Mouse (Mus musculus) kidney, embryonic 14.5 days (tissue): ENCODE data around the gene Ghrh. TPM values are rescaled to one million over a fixed set of nuclear protein-coding genes. Genes with fewer than 3 reads are reported as not detected.

Experiments used
- ATAC-seq: fragments of 200-750 bp; cut with Nextera tagmentation; 2 replicates; pipeline ENCODE4 v1.8.0; 2017; ENCODE audit warnings: moderate number of reproducible peaks, mild to moderate bottlenecking, moderate TSS enrichment, moderate library complexity; ENCODE audit not compliant: low FRiP score, low TSS enrichment
- H3K27ac ChIP-seq: fragments of 300-500 bp; sonication (generic); 2 replicates; pipeline ENCODE4 v1.5.1; 2014; ENCODE audit warnings: low read depth, mild to moderate bottlenecking, low read length, moderate library complexity, mixed read lengths
- H3K27me3 ChIP-seq: fragments of 300-500 bp; sonication (generic); 2 replicates; pipeline ENCODE4 v1.6.1; 2014; ENCODE audit warnings: mild to moderate bottlenecking, low read length; ENCODE audit not compliant: control insufficient read depth, insufficient read depth
- H3K36me3 ChIP-seq: fragments of 300-500 bp; sonication (generic); 2 replicates; pipeline ENCODE4 v1.6.1; 2014; ENCODE audit warnings: low read length, mixed read lengths; ENCODE audit not compliant: control insufficient read depth, insufficient read depth
- H3K4me1 ChIP-seq: fragments of 300-500 bp; sonication (generic); 2 replicates; pipeline ENCODE4 v1.6.1; 2014; ENCODE audit warnings: low read length, mixed read lengths; ENCODE audit not compliant: control insufficient read depth, insufficient read depth
- H3K4me2 ChIP-seq: fragments of 300-500 bp; sonication (generic); replicated peaks from 2 replicates; pipeline ENCODE4 v1.6.1; 2014; ENCODE audit warnings: low read depth, mild to moderate bottlenecking, low read length
- H3K4me3 ChIP-seq: fragments of 300-500 bp; sonication (generic); 2 replicates; pipeline ENCODE4 v1.5.1; 2014; ENCODE audit warnings: mild to moderate bottlenecking, low read length
- H3K9ac ChIP-seq: fragments of 300-500 bp; sonication (generic); 2 replicates; pipeline ENCODE4 v1.6.1; 2014; ENCODE audit warnings: low read depth, mild to moderate bottlenecking, low read length, moderate library complexity
- H3K9me3 ChIP-seq: fragments of 300-500 bp; sonication (generic); 2 replicates; pipeline ENCODE4 v1.6.1; 2016; ENCODE audit warnings: low read length; ENCODE audit not compliant: control insufficient read depth
- WGBS: fragments of 180-500 bp; shearing (Covaris S2); extraction: QIAGEN DNeasy Blood & Tissue Kit; methylation state at CpG from one replicate; pipeline ENCODE4 v1.1.7; 2014; 5-methylcytosine and 5-hydroxymethylcytosine counted together
- polyA plus RNA-seq: library from polyadenylated mRNA; unstranded; fragments of >200 nt; fragmentation: Nextera tagmentation; extraction: Ambion mirVana; gene quantifications from 2 replicates; pipeline ENCODE4 v1.2.1, GENCODE M21; 2014

The Ghrh gene
- polyA plus RNA-seq, 1 experiment from 2014 or later: not detected

DNA sequence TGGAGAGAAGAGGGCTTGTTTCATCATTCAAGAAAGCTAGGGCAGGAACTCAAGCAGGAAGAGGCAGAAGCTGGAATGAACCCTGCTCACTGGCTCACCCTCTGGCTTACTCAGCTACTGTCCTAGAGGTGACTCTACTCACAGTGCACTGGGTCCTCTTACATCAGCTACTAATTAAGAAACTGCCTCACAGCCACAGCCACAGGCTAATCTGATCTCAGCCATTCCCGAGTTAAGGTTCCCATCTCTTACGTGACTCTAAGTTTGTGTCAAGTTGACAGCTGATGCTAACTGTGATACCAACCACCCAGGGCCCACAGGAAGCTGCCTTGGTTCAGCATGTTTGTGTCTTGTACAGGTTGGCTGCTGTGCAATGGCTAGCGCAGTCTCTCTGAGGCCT lies 15.7 kb upstream of the Ghrh start:
- Histone ChIP-seq H3K4me2 (no peak overlapping the region), H3K27me3 (no peaks in the 10 kb centered on the region), H3K4me1 (peaks cover 5% of the 10 kb centered on the region), H3K9ac (no peak overlapping the region), H3K4me3 (no peak overlapping the region), H3K36me3 (no peaks in the 10 kb centered on the region), H3K27ac (no peak overlapping the region), H3K9me3 (no peaks in the 10 kb centered on the region)
- no peak for ATAC-seq
- 81% methylated on average over 3 of the region's 3 CpGs for WGBS

DNA sequence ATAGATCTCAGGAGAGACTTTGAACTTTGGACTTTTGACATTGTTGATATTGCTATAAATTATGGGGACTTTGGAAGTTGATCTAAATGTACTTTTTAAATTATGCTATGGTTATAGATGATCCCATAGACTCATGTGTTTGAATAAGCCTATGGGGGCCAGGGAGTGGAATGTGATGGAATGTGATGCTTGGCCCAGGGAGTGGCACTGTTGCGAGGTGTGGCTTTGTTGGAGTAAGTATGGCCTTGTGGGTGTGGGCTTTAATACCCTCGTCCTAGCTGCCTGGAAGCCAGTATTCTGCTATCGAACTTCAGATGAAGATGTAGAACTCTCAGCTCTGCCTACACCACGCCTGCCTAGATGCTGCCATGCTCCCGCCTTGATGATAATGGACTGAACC lies 12.7 kb upstream of the Ghrh start:
- Histone ChIP-seq H3K9ac (no peak overlapping the region), H3K27me3 (no peaks in the 10 kb centered on the region), H3K27ac (no peak overlapping the region), H3K4me3 (no peak overlapping the region), H3K4me1 (no peaks in the 10 kb centered on the region), H3K4me2 (no peak overlapping the region), H3K36me3 (no peaks in the 10 kb centered on the region), H3K9me3 (0 out of 2 replicates have a peak, but pooled peaks cover 2% of the 10 kb centered on the region)
- no peak for ATAC-seq
- WGBS: 84% methylated on average over 5 of the region's 5 CpGs

DNA sequence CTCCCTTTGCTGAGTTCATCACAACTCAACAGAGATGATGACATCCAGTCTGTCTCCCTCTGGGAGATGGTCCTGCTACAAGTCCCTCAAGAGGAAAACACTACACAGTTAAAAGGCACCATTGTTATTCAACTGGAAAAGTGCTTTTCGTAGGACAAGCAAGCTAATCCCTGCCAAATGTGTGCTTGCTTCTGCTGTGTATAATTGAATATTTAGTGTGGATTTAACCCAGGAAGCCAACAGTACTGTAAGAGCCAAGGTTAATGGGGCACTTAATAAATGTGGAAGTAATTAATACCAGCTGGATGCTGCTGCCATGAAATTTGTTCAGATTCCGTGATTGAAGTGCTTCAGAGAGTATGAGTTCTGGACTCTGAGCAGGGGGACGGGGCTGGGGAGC lies 6.8 kb upstream of the Ghrh start:
- Histone ChIP-seq H3K9me3 (0 out of 2 replicates have a peak, but pooled peaks cover 2% of the 10 kb centered on the region), H3K4me3 (no peak overlapping the region), H3K9ac (no peak overlapping the region), H3K27me3 (no peaks in the 10 kb centered on the region), H3K4me1 (no peaks in the 10 kb centered on the region), H3K27ac (no peak overlapping the region), H3K4me2 (no peak overlapping the region), H3K36me3 (no peaks in the 10 kb centered on the region)
- ATAC-seq: no peak
- 67% methylated on average over 3 of the region's 3 CpGs for WGBS

DNA sequence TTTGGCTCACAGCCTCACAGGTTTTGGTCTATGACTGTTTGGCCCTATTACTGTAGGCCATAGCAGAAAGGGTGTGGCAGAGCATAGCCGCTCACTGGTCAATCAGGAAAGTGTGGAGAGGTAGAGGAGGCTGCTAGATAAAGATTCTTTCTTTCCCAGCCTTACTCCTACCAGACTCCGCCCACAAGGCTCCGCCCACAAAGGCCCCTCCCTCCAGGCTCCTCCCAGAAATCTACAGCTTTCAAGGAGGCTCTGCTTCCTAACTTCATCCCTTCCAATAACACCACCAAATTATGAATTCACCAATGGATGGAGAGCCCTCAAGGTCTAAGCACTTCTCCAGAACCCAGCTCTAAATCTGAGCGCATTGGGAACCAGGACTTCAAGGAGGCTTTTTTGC lies 5.9 kb upstream of the Ghrh start:
- ATAC-seq: no peak
- Histone ChIP-seq H3K9ac (no peak overlapping the region), H3K4me2 (no peak overlapping the region), H3K27me3 (no peaks in the 10 kb centered on the region), H3K4me1 (no peaks in the 10 kb centered on the region), H3K36me3 (no peaks in the 10 kb centered on the region), H3K4me3 (no peak overlapping the region), H3K27ac (no peak overlapping the region), H3K9me3 (0 out of 2 replicates have a peak, but pooled peaks cover 2% of the 10 kb centered on the region)
- WGBS: 78% methylated on average over 4 of the region's 4 CpGs

DNA sequence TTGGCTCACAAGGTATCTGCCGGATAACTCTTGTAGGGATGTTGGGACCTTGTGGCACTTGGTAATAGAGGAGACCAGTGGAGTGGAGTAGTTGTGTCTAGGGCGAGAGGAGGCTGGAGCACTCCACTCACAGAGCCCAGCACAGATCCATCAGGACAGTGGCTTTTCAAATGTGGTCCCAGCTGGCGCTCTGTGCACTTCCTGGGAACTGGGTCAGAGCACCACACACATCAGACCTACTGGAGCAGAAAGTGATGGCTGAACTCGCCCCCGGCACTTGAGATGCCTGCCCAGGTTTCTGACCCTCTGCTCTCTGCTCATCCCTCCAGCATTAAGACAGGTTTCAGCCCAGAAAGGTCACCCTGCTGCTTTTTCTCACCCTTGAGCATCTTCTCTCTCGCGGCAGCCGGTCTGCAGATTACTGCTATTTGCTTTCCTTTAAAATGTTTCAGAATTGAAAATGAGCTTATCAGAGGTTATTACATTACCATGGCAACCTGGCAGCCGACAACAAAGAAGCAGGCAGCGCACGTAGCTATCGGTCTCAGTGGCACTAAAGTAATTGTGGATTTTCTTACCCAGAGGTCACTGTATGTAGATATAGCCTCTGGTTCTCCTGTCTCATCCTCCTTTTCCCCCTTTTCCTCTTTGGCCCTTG lies 1.9 kb upstream of the Ghrh start:
- Histone ChIP-seq H3K27ac (no peak overlapping the region), H3K27me3 (no peaks in the 10 kb centered on the region), H3K9me3 (no peaks in the 10 kb centered on the region), H3K4me3 (no peak overlapping the region), H3K4me1 (no peaks in the 10 kb centered on the region), H3K36me3 (no peaks in the 10 kb centered on the region), H3K4me2 (no peak overlapping the region), H3K9ac (no peak overlapping the region)
- ATAC-seq: no peak
- WGBS: 72% methylated on average over 12 of the region's 12 CpGs

DNA sequence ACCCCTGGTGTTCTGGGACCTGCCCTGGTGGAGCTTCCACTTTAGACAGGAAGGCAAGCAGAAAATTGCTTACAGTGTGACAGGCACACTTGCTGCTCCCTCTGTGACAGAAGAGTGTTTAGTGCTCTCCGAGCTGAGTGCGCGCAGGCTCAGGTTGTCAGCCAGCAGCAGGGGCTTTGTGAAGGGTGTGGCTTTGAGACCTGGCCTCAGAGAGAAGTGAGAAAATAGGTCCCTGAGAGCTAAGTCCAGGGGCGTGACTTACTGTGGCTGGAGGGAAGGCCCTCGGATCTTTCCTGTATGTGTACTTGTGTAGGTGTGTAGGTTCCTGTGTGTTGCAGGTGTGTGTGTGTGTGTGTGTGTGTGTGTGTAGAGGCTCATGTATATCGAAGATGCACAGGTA lies 4.0 kb downstream of the Ghrh start:
- Histone ChIP-seq H3K9me3 (no peaks in the 10 kb centered on the region), H3K4me1 (no peaks in the 10 kb centered on the region), H3K36me3 (no peaks in the 10 kb centered on the region), H3K4me2 (no peak overlapping the region), H3K27ac (no peak overlapping the region), H3K27me3 (no peaks in the 10 kb centered on the region), H3K9ac (no peak overlapping the region), H3K4me3 (no peak overlapping the region)
- ATAC-seq: no peak
- 73% methylated on average over 6 of the region's 6 CpGs for WGBS

DNA sequence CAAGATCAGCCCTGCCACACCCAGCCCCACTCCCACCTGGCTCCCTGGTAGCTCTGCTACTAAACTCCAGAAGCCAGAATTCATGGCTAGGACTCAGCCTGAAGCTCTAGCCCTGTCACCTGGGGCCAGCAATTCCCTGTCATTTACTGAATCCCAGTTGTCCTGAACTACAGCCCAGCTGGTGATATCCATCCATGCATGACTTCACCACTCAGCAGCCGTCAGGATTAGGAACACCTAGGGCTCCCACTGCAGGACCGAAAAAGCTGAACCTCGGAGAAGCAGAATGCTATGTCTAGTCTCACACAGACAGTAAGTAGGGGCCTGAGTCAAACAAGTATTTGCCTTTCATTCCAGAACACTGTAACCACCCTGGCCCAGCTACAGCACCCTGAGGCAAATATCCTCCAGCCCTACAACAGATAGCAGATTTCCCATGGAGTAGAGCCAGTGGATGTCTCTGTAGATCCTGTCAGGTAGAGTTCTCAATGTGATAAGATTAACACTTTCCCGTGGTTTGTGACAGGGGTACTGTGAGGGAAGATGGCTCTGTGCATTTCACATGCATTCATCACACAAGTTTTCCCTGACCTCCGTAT lies 4.9 kb downstream of the Ghrh start:
- WGBS: 50% methylated on average over 5 of the region's 5 CpGs
- no peaks in the 10 kb centered on the region for H3K9me3 ChIP-seq
- ATAC-seq: no peak
- H3K36me3 ChIP-seq: no peaks in the 10 kb centered on the region
- H3K27ac ChIP-seq: no peak overlapping the region
- H3K27me3 ChIP-seq: no peaks in the 10 kb centered on the region
- no peak overlapping the region; the same call in 1 of the 2 replicates for H3K9ac ChIP-seq
- H3K4me2 ChIP-seq: no peak overlapping the region
- no peak overlapping the region for H3K4me3 ChIP-seq
- H3K4me1 ChIP-seq: no peaks in the 10 kb centered on the region

DNA sequence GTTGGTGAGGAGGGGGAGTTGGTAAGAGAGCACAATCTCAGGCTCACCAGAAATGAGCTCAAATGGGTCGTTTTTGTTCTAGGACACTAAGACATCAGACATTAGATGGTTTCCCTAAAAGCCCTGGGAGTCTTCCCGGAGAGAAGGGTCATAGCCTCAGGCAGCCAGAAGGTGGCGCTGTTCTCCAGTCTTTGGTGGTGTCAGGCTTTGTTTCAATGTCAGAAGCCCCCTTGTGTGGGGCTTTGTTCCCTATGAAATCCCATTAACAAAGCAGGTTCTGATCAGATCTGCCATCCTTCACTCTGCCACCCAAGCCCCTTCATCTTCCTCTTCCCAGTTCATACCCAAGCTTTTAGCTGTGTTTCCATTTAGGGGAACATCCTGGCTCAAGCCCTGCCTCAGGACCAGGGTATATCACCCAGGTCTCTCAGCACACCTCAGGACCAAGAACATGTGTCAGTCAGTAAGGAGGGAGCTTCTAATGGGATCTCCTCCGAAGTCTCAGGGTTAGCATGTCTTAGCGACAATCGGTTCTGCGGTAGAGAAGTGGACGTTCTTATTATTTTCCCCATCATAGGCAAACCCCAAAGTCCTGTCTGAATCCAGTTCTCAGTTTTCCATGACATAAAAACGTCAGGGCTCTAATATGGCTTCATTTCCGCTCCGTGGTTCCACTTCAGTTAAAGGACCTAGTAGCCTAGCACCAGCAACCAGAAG lies 5.6 kb downstream of the Ghrh start:
- H3K9ac ChIP-seq: no peak overlapping the region; the same call in 1 of the 2 replicates

DNA sequence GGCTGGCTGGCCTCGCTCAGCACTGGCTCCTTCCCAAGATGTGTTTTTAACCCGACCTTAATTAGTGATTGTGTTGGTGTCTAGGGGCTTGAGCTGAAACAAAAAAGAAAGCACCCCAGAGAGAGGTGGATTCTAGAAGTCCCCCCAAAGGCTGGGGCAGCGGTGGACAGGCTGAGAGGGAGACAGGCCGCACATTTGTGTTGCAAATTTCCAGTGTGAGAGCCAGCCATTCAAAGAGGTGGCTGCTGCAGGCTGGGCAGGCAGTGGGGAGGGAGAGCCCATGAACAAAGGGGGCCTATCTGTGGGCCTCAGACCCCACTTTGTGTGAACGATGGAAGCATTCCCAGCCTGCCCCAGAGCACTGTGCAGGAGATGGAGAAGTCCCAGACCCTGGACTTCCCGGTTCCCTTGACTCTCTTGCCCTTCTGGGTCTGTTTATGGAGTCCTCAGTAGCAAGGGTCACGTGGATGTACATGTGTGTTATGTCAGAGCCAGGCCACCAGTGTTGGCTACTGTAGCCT lies 7.0 kb downstream of the Ghrh start:
- H3K27ac ChIP-seq: no peak overlapping the region
- H3K4me2 ChIP-seq: no peak overlapping the region
- no peak for ATAC-seq
- H3K9ac ChIP-seq: no peak overlapping the region
- no peak overlapping the region for H3K4me3 ChIP-seq
- no peaks in the 10 kb centered on the region for H3K4me1 ChIP-seq
- H3K9me3 ChIP-seq: no peaks in the 10 kb centered on the region
- 40% methylated on average over 7 of the region's 7 CpGs for WGBS
- H3K27me3 ChIP-seq: no peaks in the 10 kb centered on the region
- no peaks in the 10 kb centered on the region for H3K36me3 ChIP-seq

More for the DNA sequence above, 5.6 kb downstream of the Ghrh start:
- H3K27me3 ChIP-seq: no peaks in the 10 kb centered on the region
- H3K9me3 ChIP-seq: no peaks in the 10 kb centered on the region
- no peaks in the 10 kb centered on the region for H3K4me1 ChIP-seq
- ATAC-seq: peak; percentile 20; the same call in 1 of the 2 replicates
- H3K27ac ChIP-seq: no peak overlapping the region
- H3K4me2 ChIP-seq: no peak overlapping the region
- no peaks in the 10 kb centered on the region for H3K36me3 ChIP-seq
- WGBS: 43% methylated on average over 11 of the region's 11 CpGs
- no peak overlapping the region for H3K4me3 ChIP-seq
